Mouse (Mus musculus): Measurements from ENCODE around the gene Dus3l. TPM values are rescaled to one million over a fixed set of nuclear protein-coding genes. Genes with fewer than 3 reads are reported as not detected.
A peak's percentile ranks its signal among the peaks of the same experiment; 100 is the strongest.

The Dus3l gene
- polyA plus RNA-seq, 1 experiment from 2014 or later, result 31.7 TPM

DNA sequence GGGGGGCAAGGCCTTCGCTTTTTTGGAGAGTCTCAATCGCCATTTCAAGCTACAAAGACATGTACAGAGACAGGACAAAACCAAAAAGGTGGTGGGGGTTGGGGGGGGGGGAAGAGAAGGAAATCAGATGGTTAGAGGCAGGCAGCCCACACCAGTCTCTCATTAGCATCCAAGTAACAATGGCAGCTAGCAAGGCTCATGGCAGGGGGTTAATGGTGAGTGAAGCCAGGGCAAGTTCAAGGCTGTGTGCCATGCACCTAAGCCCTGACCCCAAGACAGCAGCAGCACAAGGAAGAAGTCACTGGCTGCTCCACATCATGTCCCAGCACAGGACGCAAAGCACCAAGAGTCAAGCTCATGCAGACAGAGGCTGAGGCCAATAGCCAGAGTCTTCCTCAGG, 34.7 kb downstream of the Dus3l start:
- Histone ChIP-seq H3K9ac (ENCODE audit: low read length) (no peak overlapping the region), H3K36me3 (ENCODE audit: control insufficient read depth, insufficient read depth) (0 out of 2 replicates have a peak, but pooled peaks cover 3% of the 10 kb centered on the region), H3K4me3 (ENCODE audit: low read length) (no peak overlapping the region), H3K9me3 (replicated peaks; ENCODE audit: control insufficient read depth, low read length) (no peaks in the 10 kb centered on the region), H3K4me2 (ENCODE audit: low read depth, low read length) (no peak overlapping the region), H3K27ac (ENCODE audit: low read length) (no peak overlapping the region), H3K27me3 (ENCODE audit: control insufficient read depth, insufficient read depth, low read length) (no peaks in the 10 kb centered on the region), H3K4me1 (ENCODE audit: control insufficient read depth, insufficient read depth, low read length) (no peaks in the 10 kb centered on the region)
- 81% methylated on average over 3 of the region's 3 CpGs for WGBS
- ATAC-seq (replicated peaks; ENCODE audit: extremely low read depth, insufficient read depth, low FRiP score), result no peak

DNA sequence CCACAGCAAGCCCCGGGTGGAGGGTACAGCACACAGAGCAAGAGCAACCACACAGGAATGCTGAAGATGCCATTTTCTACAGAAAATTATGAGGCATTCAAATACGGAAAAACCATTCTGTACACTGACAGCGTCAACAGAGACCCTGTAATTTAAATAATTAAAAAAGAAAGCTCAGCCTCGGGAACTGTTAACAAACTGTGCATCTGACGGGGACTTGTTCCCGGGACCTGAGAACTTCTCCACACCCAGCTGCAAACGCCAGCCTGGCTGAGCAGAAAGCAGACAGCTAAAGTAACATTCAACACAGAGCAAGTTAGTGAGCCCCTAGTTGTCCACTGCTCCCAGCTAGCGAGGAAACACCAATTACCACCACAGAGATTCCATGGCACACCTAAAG, 37.5 kb downstream of the Dus3l start:
- H3K4me3 ChIP-seq (ENCODE audit: low read length), result no peak overlapping the region
- H3K27ac ChIP-seq (ENCODE audit: low read length), result no peak overlapping the region
- H3K36me3 ChIP-seq (ENCODE audit: control insufficient read depth, insufficient read depth), result 0 out of 2 replicates have a peak, but pooled peaks cover 3% of the 10 kb centered on the region
- WGBS, result 79% methylated on average over 8 of the region's 8 CpGs
- ATAC-seq (replicated peaks; ENCODE audit: extremely low read depth, insufficient read depth, low FRiP score), result no peak
- H3K27me3 ChIP-seq (ENCODE audit: control insufficient read depth, insufficient read depth, low read length), result no peaks in the 10 kb centered on the region
- no peaks in the 10 kb centered on the region for H3K9me3 ChIP-seq (replicated peaks; ENCODE audit: control insufficient read depth, low read length)
- no peak overlapping the region for H3K4me2 ChIP-seq (ENCODE audit: low read depth, low read length)
- no peak overlapping the region for H3K9ac ChIP-seq (ENCODE audit: low read length)
- no peaks in the 10 kb centered on the region for H3K4me1 ChIP-seq (ENCODE audit: control insufficient read depth, insufficient read depth, low read length)

DNA sequence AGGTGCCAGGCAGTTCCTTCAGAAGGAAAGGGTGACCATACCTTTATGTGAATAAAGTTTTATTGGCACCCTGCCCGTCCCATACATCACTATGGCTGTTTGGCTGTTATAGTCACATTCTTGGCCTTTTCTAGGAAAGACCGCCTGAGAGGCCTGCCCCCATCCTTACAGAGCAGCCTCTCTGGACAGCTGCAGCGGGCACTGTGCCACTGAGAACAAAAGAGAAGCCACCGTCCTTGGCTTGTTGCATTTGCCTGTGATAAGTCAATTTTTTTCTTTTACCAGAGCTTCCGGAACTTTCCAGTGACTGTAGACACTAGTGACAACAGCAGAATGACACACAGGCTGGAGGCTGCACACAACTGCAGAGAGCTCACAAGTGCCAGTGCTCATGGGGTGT, 40.4 kb downstream of the Dus3l start:
- Histone ChIP-seq H3K36me3 (ENCODE audit: control insufficient read depth, insufficient read depth) (0 out of 2 replicates have a peak, but pooled peaks cover 3% of the 10 kb centered on the region), H3K27ac (ENCODE audit: low read length) (no peak overlapping the region), H3K9me3 (replicated peaks; ENCODE audit: control insufficient read depth, low read length) (no peaks in the 10 kb centered on the region), H3K27me3 (ENCODE audit: control insufficient read depth, insufficient read depth, low read length) (no peaks in the 10 kb centered on the region), H3K4me2 (ENCODE audit: low read depth, low read length) (no peak overlapping the region), H3K4me1 (ENCODE audit: control insufficient read depth, insufficient read depth, low read length) (peaks cover 7% of the 10 kb centered on the region), H3K4me3 (ENCODE audit: low read length) (no peak overlapping the region), H3K9ac (ENCODE audit: low read length) (peak overlapping the region; percentile 14; the same call in 1 of the 2 replicates)
- 67% methylated on average over 5 of the region's 5 CpGs for WGBS
- ATAC-seq (replicated peaks; ENCODE audit: extremely low read depth, insufficient read depth, low FRiP score), result no peak

DNA sequence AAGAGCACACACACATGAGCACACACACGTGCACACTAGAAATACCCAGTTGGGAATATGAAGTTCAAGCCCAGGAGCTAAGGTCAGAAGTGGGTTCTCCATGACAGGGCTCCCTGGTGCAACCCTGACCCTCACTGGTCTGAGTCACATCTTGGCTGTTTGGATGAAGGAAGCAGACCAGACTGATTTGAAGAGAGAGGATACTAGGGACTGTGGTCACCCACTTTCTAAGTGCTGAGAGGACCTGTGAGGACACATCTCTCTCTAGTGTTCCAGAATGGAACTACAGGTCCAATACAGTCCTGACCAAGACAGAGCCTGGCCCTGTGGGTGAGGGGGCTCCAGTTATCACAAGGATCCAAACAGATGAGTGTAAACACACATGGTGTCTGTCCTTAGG, 41.2 kb downstream of the Dus3l start:
- Histone ChIP-seq H3K27me3 (ENCODE audit: control insufficient read depth, insufficient read depth, low read length) (no peaks in the 10 kb centered on the region), H3K27ac (ENCODE audit: low read length) (no peak overlapping the region), H3K9ac (ENCODE audit: low read length) (no peak overlapping the region), H3K36me3 (ENCODE audit: control insufficient read depth, insufficient read depth) (0 out of 2 replicates have a peak, but pooled peaks cover 3% of the 10 kb centered on the region), H3K4me1 (ENCODE audit: control insufficient read depth, insufficient read depth, low read length) (peaks cover 14% of the 10 kb centered on the region), H3K9me3 (replicated peaks; ENCODE audit: control insufficient read depth, low read length) (no peaks in the 10 kb centered on the region), H3K4me3 (ENCODE audit: low read length) (no peak overlapping the region), H3K4me2 (ENCODE audit: low read depth, low read length) (no peak overlapping the region)
- WGBS, result 71% methylated on average over 1 of the region's 1 CpGs
- ATAC-seq (replicated peaks; ENCODE audit: extremely low read depth, insufficient read depth, low FRiP score), result no peak

DNA sequence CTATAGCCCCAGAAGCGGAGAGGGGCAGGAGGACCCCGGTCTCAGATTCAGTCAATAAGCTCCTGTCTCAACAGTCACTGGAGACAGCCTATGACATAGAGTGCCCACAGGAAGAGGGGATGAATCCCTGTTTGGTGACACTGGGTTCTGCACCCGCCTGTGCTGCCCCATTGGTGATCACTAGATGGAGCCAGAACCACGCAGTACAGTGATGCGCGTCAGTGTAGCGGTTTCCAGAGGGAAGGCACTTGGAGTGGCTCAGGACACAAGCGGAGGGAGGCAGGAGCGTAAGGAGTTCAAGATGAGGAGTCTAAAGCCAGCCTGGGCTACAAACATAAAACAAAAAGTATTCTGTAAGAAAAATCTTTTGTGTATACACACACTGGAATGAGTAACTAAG, 44.0 kb downstream of the Dus3l start:
- Histone ChIP-seq H3K36me3 (ENCODE audit: control insufficient read depth, insufficient read depth) (no peaks in the 10 kb centered on the region), H3K9me3 (replicated peaks; ENCODE audit: control insufficient read depth, low read length) (no peaks in the 10 kb centered on the region), H3K9ac (ENCODE audit: low read length) (no peak overlapping the region), H3K27ac (ENCODE audit: low read length) (no peak overlapping the region), H3K4me3 (ENCODE audit: low read length) (no peak overlapping the region), H3K4me1 (ENCODE audit: control insufficient read depth, insufficient read depth, low read length) (peaks cover 19% of the 10 kb centered on the region), H3K4me2 (ENCODE audit: low read depth, low read length) (no peak overlapping the region), H3K27me3 (ENCODE audit: control insufficient read depth, insufficient read depth, low read length) (no peaks in the 10 kb centered on the region)
- peak; percentile 57 for ATAC-seq (replicated peaks; ENCODE audit: extremely low read depth, insufficient read depth, low FRiP score)
- WGBS, result 9% methylated on average over 9 of the region's 9 CpGs

DNA sequence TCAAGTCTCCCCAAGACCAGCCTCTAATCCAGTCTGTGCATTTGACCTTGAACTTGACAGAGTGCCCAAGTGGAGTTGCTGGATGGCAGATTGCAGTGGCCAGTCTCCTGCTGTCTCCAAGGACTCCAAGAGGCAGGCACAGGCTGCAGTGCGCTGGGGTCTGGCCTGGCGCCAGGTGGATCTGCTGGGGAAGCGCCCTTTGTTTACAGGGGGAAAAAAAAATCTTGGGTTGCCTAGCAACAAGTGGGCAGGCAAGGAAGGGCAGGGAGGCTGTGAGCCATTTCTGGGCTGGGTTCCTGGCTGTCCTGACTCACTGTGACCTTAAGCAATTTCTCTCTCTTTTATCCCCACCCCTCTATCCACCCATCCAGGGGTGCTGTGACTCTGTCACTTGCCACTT, 45.7 kb downstream of the Dus3l start:
- no peaks in the 10 kb centered on the region for H3K9me3 ChIP-seq (replicated peaks; ENCODE audit: control insufficient read depth, low read length)
- 7% methylated on average over 3 of the region's 3 CpGs for WGBS
- H3K4me2 ChIP-seq (ENCODE audit: low read depth, low read length), result 0 out of 2 replicates have a peak overlapping the region, but pooled peaks have one; percentile 6
- 0 out of 2 replicates have a peak overlapping the region, but pooled peaks have one; percentile 8 for H3K9ac ChIP-seq (ENCODE audit: low read length)
- H3K4me3 ChIP-seq (ENCODE audit: low read length), result no peak overlapping the region
- no peaks in the 10 kb centered on the region for H3K27me3 ChIP-seq (ENCODE audit: control insufficient read depth, insufficient read depth, low read length)
- peak; percentile 87 for ATAC-seq (replicated peaks; ENCODE audit: extremely low read depth, insufficient read depth, low FRiP score)
- H3K27ac ChIP-seq (ENCODE audit: low read length), result peak overlapping the region; percentile 88
- no peaks in the 10 kb centered on the region for H3K36me3 ChIP-seq (ENCODE audit: control insufficient read depth, insufficient read depth)
- H3K4me1 ChIP-seq (ENCODE audit: control insufficient read depth, insufficient read depth, low read length), result peaks cover 29% of the 10 kb centered on the region

DNA sequence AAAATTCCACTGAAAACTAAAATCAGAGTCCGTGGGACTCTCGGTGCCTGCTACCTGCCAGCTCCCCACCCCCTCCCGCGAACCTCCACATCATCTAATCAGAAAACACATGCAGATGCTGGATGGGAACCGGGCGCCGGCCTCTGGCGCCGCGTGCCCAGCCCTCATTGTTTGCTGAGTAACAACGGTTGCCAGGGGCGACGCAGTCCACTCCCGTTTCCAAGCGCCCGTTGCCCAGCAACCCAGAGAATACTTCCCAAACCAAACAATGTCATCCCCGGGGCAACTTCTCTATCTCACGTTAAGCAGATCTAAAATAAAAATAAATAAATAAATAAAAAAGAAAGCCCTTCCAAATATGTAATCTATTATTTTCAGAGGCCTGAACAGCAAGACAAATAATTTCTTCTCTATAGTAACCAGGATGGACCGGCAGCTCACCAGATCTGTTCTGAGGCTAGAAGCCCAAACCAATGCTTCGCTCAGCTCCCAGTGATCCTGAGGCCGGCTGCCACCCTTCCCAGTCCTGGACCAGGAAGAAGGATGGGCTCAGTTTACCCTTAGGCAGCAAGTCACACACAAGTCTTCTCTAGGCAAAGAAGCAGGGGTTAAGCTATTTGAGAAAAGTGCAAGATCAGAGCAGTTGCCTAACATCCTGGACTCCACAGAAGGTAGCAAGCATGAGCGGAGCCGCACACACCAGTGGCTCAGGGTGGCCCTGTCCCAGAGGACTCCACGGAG, 49.9 kb downstream of the Dus3l start:
- ATAC-seq (replicated peaks; ENCODE audit: extremely low read depth, insufficient read depth, low FRiP score), result peak; percentile 33; the same call in 1 of the 2 replicates

DNA sequence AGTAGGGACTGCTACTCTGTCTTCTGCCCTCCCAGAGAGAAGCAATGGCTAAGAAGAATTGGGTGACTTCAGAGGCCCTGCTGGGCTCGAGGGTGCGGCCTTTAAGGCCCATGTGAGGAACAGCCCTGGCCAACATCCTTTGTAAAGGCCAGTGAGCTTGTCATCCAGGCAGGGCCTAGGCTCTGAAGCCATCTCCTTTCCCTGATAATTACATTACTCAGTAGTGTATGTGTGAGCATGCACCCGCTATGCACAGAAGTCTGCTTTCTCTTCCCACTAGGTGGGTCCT, 50.4 kb downstream of the Dus3l start:
- 89% methylated on average over 3 of the region's 3 CpGs for WGBS
- no peak overlapping the region for H3K4me3 ChIP-seq (ENCODE audit: low read length)
- H3K4me2 ChIP-seq (ENCODE audit: low read depth, low read length), result no peak overlapping the region
- no peaks in the 10 kb centered on the region for H3K9me3 ChIP-seq (replicated peaks; ENCODE audit: control insufficient read depth, low read length)
- H3K27me3 ChIP-seq (ENCODE audit: control insufficient read depth, insufficient read depth, low read length), result no peaks in the 10 kb centered on the region
- peaks cover 33% of the 10 kb centered on the region for H3K4me1 ChIP-seq (ENCODE audit: control insufficient read depth, insufficient read depth, low read length)
- H3K9ac ChIP-seq (ENCODE audit: low read length), result no peak overlapping the region
- H3K27ac ChIP-seq (ENCODE audit: low read length), result peak overlapping the region; percentile 57
- ATAC-seq (replicated peaks; ENCODE audit: extremely low read depth, insufficient read depth, low FRiP score), result no peak
- H3K36me3 ChIP-seq (ENCODE audit: control insufficient read depth, insufficient read depth), result no peaks in the 10 kb centered on the region

More for the DNA sequence above, 49.9 kb downstream of the Dus3l start:
- H3K4me1 ChIP-seq (ENCODE audit: control insufficient read depth, insufficient read depth, low read length), result peaks cover 32% of the 10 kb centered on the region
- 14% methylated on average over 24 of the region's 24 CpGs for WGBS
- no peaks in the 10 kb centered on the region for H3K27me3 ChIP-seq (ENCODE audit: control insufficient read depth, insufficient read depth, low read length)
- no peak overlapping the region for H3K9ac ChIP-seq (ENCODE audit: low read length)
- no peak overlapping the region for H3K4me2 ChIP-seq (ENCODE audit: low read depth, low read length)
- no peaks in the 10 kb centered on the region for H3K9me3 ChIP-seq (replicated peaks; ENCODE audit: control insufficient read depth, low read length)
- H3K4me3 ChIP-seq (ENCODE audit: low read length), result no peak overlapping the region
- H3K27ac ChIP-seq (ENCODE audit: low read length), result peak overlapping the region; percentile 57
- H3K36me3 ChIP-seq (ENCODE audit: control insufficient read depth, insufficient read depth), result no peaks in the 10 kb centered on the region

DNA sequence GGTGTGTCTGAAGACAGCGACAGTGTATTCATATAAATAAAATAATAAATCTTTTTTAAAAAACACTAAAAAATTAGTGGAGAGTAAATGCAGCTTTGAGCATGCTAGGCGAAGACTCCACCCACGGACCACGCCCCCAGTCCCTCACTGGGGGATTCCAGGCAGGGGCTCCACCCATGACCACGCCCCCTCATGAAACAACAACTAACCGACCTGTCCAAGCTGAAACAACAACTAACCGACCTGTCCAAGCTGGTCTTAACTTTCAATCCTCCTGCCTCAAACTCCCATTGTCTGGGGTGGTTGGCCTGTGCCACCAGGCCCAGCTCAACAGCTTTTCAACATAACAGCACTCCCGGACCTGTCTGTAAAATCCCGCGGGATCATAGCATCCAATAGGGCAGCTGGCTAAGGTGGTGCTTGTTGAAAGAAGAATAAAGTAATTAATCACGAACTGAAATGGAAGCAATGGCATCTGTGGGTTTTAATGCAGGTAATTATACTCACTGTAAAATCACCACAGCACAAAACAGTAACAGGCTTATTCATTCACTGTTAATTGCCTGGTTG, 53.6 kb downstream of the Dus3l start:
- no peak overlapping the region for H3K9ac ChIP-seq (ENCODE audit: low read length)
- H3K4me3 ChIP-seq (ENCODE audit: low read length), result no peak overlapping the region
- peaks cover 22% of the 10 kb centered on the region for H3K4me1 ChIP-seq (ENCODE audit: control insufficient read depth, insufficient read depth, low read length)
- H3K4me2 ChIP-seq (ENCODE audit: low read depth, low read length), result no peak overlapping the region
- H3K27ac ChIP-seq (ENCODE audit: low read length), result no peak overlapping the region
- H3K27me3 ChIP-seq (ENCODE audit: control insufficient read depth, insufficient read depth, low read length), result no peaks in the 10 kb centered on the region
- 37% methylated on average over 11 of the region's 11 CpGs for WGBS
- no peaks in the 10 kb centered on the region for H3K36me3 ChIP-seq (ENCODE audit: control insufficient read depth, insufficient read depth)
- no peak for ATAC-seq (replicated peaks; ENCODE audit: extremely low read depth, insufficient read depth, low FRiP score)
- H3K9me3 ChIP-seq (replicated peaks; ENCODE audit: control insufficient read depth, low read length), result no peaks in the 10 kb centered on the region
